Mouse (Mus musculus): Measurements from ENCODE around the gene Nkain2.
"Not testable (repeated sequence)": the region's sequence is repeated elsewhere in the genome, so short reads cannot be mapped to it uniquely, and the experiment has no call there.

The Nkain2 gene

DNA sequence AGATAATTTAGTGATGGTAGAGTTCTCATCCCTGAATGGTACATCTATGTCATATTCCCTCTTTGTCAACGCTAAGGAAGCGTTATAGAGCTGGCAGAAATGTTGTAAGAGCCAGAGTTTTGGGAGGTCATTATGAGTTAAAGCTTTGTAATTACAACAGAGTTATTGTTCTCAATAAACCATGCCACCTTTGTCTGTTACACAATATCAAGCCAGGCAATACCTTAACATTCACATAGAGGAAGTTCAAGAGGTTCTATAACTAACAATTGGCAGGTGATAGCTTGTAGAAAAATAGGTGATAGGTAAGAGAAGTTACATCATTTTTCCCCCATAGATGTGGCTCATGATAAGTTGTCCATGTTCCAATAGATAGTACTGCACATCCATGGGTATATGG, 832.0 kb downstream of the Nkain2 start:
- DNase-seq (ENCODE audit: low spot score in 2 of 2): no peak

DNA sequence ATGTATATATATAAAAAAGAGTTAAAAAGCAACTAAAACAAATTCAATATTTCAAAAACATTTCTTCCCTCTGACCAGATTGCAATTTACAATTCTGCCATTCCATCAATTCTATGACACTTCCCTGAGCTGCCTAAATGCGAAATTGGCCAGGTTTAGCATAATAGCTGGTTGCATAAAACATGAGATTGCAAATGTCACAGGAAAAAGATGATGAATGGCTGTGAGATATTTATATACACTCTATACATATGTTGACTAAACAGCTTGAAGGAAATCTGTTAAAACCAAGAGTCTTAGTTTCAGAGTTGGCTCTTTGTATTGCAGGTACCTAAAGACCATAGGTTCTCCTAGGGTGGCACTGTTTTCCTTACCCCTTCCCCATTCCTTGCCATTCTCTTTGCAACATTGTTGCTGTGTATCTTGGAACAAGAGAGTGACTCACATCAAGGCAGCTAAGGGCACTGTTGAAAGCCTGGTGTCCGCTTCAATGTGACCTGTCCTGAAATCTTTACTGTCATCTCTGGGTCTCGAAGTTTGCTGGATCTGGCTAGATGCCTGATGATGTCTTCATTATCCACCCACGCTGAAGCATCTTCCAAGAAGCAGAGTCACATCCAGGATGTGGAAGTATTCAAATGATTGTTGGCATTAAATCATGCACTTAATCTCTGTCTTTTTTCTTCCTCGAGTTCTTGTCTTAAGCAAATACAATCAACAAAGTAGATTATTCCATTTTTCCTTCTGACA, 837.5 kb downstream of the Nkain2 start:
- DNase-seq (ENCODE audit: low spot score in 2 of 2): no peak

DNA sequence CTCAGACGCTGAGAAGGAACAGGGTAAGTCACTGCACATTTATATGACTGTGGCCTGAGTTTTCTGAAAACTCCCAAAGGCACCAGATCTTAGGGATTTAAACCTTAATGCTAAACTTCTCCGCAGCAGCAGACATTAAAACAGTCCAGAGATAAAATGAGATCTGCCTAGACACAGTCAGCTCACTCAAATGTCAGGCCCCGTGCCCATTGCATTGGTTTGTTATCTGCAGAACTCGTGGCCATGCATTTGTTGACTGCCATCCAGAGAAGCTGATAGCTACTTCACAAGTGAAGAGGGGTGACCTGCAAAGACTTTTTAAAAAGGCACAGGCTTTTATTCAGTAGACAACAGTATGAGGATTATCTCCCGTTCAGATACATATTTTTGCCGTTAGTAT, 838.2 kb downstream of the Nkain2 start:
- DNase-seq (ENCODE audit: low spot score in 2 of 2): no peak

DNA sequence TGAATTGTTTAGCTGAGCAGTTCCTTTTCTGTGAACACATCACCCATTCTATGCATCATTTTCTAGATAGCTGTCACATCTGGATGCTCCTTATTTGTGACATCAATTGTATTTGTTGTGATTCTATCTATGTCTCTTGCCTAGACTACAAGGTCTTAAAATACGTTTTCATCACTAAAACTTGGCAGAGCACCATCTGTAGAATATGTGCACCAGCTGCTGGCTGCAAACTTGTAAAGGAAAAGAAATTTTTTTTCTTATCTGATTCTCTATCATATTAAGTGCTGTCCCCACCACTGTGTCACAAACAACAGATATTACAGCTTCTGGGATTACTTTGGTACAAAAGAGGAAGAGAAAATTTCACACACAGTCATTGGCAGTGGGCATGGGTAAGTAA, 860.3 kb downstream of the Nkain2 start:
- DNase-seq (ENCODE audit: low spot score in 2 of 2): no peak

DNA sequence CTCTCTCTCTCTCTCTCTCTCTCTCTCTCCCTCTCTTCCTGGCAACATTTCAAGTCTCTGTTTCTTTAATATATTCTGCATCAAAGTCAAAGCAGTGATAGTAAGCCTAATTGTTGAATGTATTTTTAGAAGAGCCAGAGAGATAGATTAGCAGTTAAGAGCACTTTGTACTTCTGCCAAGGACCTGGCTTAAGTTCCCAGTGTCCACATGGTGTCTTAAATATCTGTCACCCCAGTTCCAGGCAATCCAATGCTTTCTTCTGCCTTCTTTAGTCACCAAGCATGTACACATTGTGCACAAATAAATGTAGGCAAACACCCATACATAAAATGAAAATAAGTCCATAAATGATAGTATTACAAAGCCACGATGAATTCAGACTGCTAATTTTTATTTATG, 871.9 kb downstream of the Nkain2 start:
- DNase-seq (ENCODE audit: low spot score in 2 of 2): no peak

DNA sequence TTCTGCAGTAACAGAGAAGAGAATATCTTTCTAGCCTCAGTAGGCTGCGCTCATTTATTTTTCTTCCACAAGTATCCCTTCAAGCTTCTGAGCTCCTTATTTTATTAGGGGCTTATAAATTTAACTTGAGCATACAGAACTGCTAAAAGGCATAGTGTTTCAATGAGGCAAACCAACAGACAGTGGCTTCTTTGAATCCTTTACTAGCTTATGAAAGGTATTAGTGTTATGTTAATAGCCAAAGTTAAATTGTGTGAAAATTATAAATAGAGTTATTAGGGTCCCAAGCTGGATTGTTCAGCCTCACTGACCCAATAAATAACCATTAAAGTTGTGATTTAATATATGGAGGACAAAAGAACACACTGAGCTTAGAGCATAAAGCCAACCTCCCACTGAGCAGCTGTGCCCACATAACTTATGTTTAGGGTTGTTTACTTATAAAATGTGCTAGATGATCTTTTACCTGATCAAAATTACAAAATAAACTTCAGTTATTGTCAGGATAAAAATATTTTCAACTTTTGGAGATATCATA, 889.0 kb downstream of the Nkain2 start:
- DNase-seq (ENCODE audit: low spot score in 2 of 2): no peak

DNA sequence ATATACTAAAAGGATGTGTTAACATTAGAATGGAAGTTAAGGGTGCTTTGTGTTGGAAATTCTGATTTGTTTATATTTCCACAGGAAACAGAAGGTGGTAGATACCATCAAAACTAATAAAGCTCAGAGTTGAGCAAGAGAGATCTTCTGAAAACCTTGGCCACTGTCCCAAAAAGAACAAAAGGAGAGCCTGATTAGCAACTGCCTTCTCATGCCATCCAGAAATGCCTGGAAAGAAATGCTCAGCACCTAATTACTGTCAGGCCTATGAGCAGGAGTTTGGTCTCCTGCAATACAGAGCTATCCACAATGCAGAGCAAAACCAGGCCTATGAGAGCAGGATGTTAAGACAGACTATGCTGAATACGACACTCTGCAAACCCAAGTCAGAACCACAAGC, 897.1 kb downstream of the Nkain2 start:
- DNase-seq (ENCODE audit: low spot score in 2 of 2): no peak

DNA sequence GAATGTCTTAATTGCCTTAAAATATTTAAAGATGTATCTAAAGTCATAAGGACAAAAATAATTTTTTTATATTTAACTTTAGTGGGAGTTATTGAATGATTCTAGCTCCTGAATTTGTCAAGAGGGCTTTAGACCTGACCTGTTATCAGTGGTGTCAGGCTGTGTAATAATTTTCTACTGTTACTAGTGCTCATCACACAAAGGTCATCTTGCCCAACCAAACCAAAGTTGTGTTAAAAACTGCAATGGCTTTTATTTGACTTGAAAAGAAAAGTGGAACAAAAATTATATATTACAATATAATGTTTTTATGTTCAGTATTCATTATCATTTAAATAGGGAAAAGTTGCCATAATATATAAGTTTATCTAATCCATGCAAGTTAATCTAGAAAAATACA, 911.9 kb downstream of the Nkain2 start:
- no peak for DNase-seq (ENCODE audit: low spot score in 2 of 2)

DNA sequence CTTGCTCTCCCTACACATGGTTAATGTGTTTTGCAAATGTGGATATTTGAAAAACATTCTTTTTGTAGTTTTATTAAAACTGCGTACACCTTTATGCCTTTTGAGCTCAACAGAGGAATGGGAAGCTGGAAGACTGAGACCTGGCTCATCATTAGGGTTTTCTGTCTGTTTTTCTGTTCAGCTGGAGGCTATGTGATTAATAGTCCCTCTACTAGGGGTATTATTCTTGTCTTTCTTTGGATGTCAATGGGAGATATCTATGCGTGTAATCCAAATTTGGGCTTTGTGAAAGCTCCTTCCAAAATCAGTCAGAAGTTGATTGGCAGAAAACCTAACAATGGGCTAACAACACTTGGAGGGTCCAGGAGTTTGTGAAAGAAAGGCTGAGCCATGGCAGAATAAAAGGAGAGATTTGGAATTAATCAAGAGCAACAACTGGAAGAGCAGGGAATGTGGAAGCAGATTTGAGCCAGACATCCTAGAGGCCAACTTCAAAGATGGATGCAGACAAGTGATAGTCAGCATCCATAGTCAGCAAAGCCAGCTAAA, 943.0 kb downstream of the Nkain2 start:
- DNase-seq (ENCODE audit: low spot score in 2 of 2): no peak

DNA sequence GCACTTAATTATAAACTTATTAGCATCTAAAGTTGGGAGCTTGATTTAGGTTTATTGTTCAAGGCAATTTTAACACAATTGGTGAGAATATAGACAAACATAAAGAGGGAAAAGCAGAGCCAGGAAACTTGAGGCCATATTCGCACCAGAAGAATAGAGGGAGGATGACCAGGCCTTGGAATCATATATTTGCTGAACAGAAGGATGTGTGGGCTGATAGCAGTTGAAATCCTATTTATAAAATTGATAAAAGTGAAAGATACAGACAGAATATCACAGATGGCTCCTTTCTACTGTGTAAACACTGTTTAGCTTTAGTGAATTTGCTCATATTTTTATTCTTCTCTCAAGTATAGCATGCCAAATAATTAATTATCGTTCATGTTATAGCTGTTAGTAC, 958.3 kb downstream of the Nkain2 start:
- no peak for DNase-seq (ENCODE audit: low spot score in 2 of 2)

DNA sequence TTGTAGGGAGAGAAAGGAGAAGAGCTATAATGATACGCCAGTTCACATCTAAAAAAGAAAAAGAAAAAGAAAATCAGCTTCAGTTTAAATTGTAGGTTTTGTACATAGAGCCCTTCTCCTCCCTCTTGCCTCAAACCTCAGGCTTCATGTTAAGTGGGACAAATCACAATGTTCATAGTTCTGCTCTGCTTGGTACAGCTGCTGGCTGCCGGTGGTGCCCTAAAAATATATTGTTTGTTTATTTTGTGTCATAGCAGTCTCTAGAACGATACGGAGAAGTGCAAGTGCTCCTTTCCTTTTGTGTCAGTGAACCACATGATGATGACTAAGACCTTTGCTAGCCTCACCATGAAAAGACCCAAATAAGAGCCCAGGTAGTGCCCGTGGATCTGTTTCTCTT, 962.6 kb downstream of the Nkain2 start:
- no peak for DNase-seq (ENCODE audit: low spot score in 2 of 2)

DNA sequence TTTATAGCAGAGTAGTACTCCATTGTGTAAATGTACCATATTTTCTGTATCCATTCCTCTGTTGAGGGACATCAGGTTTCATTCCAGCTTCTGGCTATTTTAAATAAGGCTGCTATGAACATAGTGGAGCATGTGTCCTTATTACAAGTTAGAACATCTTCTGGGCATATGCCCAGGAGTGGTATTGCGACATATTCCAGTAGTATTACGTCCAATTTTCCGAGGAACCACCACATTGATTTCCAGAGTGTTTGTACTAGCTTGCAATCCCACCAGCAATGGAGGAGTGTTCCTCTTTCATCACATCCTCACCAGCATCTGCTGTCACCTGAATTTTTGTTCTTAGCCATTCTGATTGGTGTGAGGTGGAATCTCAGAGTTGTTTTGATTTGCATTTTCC, 969.4 kb downstream of the Nkain2 start:
- not testable (repeated sequence) for DNase-seq (ENCODE audit: low spot score in 2 of 2)

DNA sequence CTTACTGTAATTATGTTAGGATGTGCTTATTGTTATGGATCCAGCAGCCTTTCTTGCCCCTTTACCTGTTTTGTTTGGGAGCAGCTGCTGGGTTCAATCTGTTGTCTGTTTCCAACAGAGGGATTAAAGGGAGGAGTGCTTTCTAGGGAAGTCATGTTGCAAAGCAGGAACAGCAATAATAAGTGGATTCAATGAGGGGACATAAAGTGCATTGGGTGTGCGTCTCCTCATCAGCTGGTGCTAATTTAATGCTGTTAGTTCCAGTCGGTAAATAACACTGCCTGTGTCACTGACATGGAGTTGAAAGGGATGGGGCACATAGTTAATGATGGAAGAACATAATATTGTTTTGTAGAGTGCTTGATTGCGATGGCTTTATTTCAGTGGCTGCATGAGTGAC, 982.8 kb downstream of the Nkain2 start:
- DNase-seq (ENCODE audit: low spot score in 2 of 2): no peak

DNA sequence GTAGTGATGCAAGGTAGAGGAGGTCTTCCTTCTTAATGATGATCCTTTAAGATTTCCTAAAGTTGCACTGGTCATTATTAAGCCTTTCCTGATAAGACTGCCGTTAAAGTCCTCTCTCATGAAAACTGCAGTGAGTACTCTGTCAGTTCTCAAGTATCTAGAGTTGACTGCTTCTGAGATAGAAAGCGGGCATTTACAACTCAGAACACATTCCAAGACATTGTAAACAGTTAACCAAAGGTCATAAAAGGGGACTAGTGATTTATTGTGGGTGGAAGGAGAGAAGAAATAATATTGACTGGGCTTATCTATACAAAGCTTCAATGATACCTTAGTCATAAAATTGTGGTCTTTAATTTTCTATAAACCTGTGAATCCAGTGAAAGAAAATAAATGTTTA, 990.8 kb downstream of the Nkain2 start:
- DNase-seq (ENCODE audit: low spot score in 2 of 2): no peak

DNA sequence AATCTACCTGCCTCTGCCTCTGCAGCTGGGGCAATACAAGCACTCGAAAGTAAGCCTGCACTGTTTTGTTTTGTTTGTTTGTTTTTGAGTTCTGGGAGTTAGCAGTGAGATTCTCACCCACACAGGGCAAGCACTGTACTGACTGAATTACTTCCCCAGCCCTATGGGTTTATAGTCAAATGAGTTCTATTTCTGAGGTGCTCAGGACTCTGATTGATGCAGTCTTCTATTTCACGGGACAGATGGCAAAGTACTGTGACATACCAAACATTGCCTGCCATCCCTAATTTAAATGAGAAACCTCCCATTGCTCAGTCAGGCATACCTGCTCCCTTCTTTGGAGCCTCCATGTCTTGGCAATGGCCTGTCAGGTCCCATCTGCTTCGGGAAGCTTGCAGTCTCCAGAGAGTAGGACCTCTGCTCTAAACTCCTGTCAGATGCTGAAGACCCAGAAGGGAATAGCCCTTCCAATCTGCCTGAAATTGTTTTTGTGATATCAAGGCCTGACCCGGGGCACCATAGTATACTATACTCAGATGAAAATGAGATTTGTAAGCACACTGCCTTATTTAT, 1016.9 kb downstream of the Nkain2 start:
- DNase-seq (ENCODE audit: low spot score in 2 of 2): no peak

DNA sequence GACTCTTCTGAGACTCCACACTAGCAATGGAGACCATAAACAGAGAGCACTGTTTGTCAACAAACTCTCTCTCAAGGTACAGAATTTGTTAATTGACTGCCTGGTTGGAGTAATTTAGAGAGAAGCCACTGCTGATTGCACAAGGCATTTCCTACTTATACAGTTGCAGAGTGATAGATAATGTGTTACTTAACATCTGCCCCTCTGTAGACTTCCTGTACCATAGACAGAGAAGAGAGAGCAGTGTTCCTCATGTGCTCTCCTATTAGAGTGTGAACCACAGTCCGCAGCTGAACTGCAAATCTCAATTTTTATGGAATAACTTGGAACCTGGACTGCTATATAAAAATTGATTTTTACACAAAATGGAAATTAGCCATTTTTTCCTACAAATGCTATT, 1022.0 kb downstream of the Nkain2 start:
- no peak for DNase-seq (ENCODE audit: low spot score in 2 of 2)

DNA sequence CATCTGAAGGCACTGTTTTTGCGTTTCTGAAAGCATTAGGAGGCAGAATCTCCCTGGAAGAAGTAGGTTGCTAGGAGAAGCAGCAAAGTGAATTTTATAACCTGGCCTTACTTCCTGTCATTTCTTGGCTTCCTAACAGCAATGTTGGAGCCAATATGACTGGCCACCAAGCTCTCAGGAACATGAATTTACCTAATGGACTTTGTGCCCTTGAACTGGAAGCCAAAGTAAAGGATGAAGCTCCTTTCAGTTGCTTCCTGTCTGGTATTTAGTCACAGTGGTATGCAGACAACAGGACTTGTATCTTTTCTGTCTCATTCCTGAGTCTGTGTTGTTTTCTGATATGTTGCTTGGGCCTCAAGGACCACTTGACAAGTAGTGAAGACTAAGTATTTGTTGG, 1063.2 kb downstream of the Nkain2 start:
- DNase-seq (ENCODE audit: low spot score in 2 of 2): no peak

DNA sequence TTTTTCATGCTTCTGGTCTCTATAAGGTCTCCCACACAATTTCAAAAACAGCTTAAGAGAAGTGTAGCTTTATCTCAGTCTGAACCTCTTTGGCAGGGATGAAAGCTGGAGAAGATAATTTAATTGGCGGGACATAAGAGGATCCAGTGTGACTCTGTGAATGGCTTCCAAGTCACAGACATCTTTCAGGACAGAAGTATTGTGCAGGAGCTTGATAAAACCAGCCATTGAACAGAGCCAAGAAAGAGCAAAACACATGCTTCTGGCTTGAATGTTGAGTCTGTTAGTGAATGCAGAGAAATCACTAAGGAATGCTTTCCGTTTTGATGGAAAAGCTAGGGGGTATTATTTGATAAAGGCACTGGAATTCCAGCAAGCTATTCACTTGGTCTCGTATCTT, 1077.7 kb downstream of the Nkain2 start:
- no peak for DNase-seq (ENCODE audit: low spot score in 2 of 2)

DNA sequence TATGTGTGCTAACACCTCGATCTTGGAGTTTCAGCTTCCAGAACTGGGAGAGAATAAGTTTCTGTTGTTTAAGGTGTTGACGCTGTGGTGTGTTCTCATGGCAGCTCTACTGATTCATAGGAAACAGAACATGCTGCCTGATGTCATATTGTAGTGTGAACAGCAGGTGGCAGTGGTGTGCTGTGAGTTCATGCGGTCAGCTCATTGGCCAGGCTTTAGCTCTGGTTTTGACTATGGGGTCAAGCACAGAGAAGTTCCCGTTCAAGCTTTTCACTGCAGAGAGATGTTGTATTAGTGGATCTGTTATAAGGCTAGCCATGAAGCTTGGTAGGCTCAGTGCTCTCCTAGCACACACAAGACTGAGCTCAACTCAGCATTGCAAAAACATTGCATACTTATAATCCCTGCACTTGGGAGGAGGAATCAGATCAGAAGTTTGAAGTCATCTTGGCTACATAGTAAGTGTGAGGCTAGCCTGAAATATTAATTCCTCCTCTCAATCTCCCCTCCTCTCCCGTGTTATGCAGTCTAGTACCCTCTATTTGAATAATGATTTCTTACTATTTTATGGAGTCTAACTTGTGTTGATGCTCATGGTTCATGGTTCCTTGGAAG, 1147.7 kb downstream of the Nkain2 start:
- DNase-seq (ENCODE audit: low spot score in 2 of 2): no peak

DNA sequence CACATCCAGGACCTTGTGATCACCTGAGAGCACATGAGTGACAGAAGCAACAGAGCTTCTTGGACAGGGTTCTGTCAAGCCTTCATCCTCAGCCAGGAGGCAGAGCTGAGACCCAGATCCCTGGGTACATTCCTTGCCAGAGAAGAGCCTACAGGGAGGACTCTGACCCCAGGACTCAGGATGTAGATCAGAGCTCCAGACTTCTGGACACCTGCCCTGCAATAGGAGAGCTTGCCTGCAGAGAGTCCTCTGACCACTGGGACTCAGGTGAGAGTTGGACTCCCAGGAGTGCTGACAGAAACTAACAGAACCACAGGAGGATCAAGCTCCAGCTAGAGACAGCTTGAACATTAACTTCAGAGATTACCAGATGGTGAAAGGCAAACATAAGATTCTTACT, 1162.2 kb downstream of the Nkain2 start:
- no peak for DNase-seq (ENCODE audit: low spot score in 2 of 2)

DNA sequence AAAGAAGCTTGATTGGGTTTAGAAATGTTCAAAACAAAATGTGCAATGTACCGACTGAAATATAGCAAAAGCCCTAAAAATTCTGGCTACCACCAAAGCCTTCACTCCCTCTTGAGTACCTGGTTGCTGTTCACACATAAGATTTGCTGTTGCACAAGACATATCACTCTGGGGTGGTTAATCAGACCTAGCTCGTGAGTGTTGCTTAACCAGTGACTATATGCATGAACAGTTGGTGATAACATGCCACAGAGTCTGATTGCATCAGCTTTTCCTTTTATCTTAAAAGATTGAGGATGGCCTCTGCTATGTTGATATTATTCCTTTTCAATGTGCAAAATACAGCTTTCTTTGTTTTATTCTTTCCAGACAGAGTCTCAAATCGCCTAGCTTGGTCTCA, 1243.0 kb downstream of the Nkain2 start:
- DNase-seq (ENCODE audit: low spot score in 2 of 2): no peak

DNA sequence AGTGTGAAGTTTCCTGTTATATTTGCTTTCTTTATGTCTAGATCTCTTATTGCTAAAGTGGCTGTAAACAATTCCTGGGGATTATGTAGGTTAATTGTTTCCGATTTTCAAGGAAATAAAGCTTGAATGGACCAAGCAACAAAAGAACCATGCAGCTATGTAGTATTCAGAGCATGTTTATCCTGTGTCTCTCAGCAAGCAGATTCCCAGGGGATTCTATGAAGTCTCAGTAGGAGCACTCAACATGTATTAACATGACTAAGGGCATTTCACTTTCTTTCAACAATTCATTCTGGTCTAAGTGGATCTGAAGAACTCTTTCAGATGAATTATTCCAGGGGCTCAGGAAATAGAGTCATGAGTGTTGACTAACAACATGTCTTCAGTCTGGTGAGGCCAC, 1244.2 kb downstream of the Nkain2 start:
- no peak for DNase-seq (ENCODE audit: low spot score in 2 of 2)

Data from spleen, postnatal 4 days (tissue).